Mouse (Mus musculus): ENCODE measurements around the gene Dytn. TPM values are rescaled to one million over a fixed set of nuclear protein-coding genes. Genes with fewer than 3 reads are reported as not detected.

Dytn gene
- total RNA-seq, 2 experiments from 2014 or later = not detected

- no peak for DNase-seq (ENCODE audit: extremely low spot score in 1 of 2, low spot score in 1 of 2)
Observed at GRCm38 (mm10) chr1:63586869-63587268, 99.9 kb downstream of the Dytn start.

- DNase-seq (ENCODE audit: extremely low spot score in 1 of 2, low spot score in 1 of 2) = no peak
Observed at GRCm38 (mm10) chr1:63579153-63579552, 107.6 kb downstream of the Dytn start.

- no peak for DNase-seq (ENCODE audit: extremely low spot score in 1 of 2, low spot score in 1 of 2)
Observed at GRCm38 (mm10) chr1:63576803-63577202, 109.9 kb downstream of the Dytn start.

GRCm38 (mm10) chr1:63573864-63574611, 112.7 kb downstream of the Dytn start:
- no peak for DNase-seq (ENCODE audit: extremely low spot score in 1 of 2, low spot score in 1 of 2)

- no peak for DNase-seq (ENCODE audit: extremely low spot score in 1 of 2, low spot score in 1 of 2)
Observed at GRCm38 (mm10) chr1:63573432-63573831, 113.3 kb downstream of the Dytn start.

Other genes starting within 250 kb of the Dytn start
- 100 to 1,000 TPM; 123 to 151 TPM for gene Adam23, start 241.0 kb downstream of the Dytn start, total RNA-seq (2021)
- not detected for gene Gm39653, start 71.0 kb downstream of the Dytn start, total RNA-seq (2021)
- under 1 TPM; 0.66 to 0.70 TPM for gene Mdh1b, start 43.4 kb upstream of the Dytn start, total RNA-seq (2021)
- 10 to 100 TPM; 22.3 to 22.7 TPM for gene Fastkd2, start 43.7 kb upstream of the Dytn start, total RNA-seq (2021)
- gene 4933402D24Rik, start 82.3 kb upstream of the Dytn start, total RNA-seq (2021) = not detected

All from layer of hippocampus, postnatal 25 days (tissue).